Mouse (Mus musculus): ENCODE measurements around the gene Ccnyl1.
"Not testable (repeated sequence)": the region's sequence is repeated elsewhere in the genome, so short reads cannot be mapped to it uniquely, and the experiment has no call there.

Gene Ccnyl1

GRCm38 (mm10) chr1:64690213-64691013 lies at the start of gene Ccnyl1:
Ccnyl1 (plus strand) TSS chr1:64690455.
- DNase-seq (ENCODE audit: low read depth) = peak; percentile 98

- no peak for DNase-seq (ENCODE audit: low read depth)
These were observed 49.2 kb upstream of the Ccnyl1 start for GRCm38 (mm10) chr1:64641069-64641468.

GRCm38 (mm10) chr1:64642541-64642940 lies 47.7 kb upstream of the Ccnyl1 start:
- DNase-seq (ENCODE audit: low read depth) = not testable (repeated sequence)

- DNase-seq (ENCODE audit: low read depth) = no peak
These were observed 45.7 kb upstream of the Ccnyl1 start for GRCm38 (mm10) chr1:64644513-64644912.

- DNase-seq (ENCODE audit: low read depth) = no peak
These were observed 40.7 kb upstream of the Ccnyl1 start for GRCm38 (mm10) chr1:64649362-64650124.

- no peak for DNase-seq (ENCODE audit: low read depth)
These were observed 36.6 kb upstream of the Ccnyl1 start for GRCm38 (mm10) chr1:64653701-64654100.

- DNase-seq (ENCODE audit: low read depth) = no peak
These were observed 34.8 kb upstream of the Ccnyl1 start for GRCm38 (mm10) chr1:64655415-64655814.

GRCm38 (mm10) chr1:64656423-64657129 lies 33.7 kb upstream of the Ccnyl1 start:
- no peak for DNase-seq (ENCODE audit: low read depth)

GRCm38 (mm10) chr1:64658876-64659275 lies 31.4 kb upstream of the Ccnyl1 start:
- DNase-seq (ENCODE audit: low read depth) = no peak

GRCm38 (mm10) chr1:64667111-64667633 lies 23.1 kb upstream of the Ccnyl1 start:
- DNase-seq (ENCODE audit: low read depth) = no peak

GRCm38 (mm10) chr1:64669451-64669850 lies 20.8 kb upstream of the Ccnyl1 start:
- no peak for DNase-seq (ENCODE audit: low read depth)

- DNase-seq (ENCODE audit: low read depth) = no peak
These were observed 16.3 kb upstream of the Ccnyl1 start for GRCm38 (mm10) chr1:64673931-64674330.

GRCm38 (mm10) chr1:64676060-64676839 lies 14.0 kb upstream of the Ccnyl1 start:
- DNase-seq (ENCODE audit: low read depth) = no peak

GRCm38 (mm10) chr1:64681499-64681898 lies 8.8 kb upstream of the Ccnyl1 start:
- no peak for DNase-seq (ENCODE audit: low read depth)

GRCm38 (mm10) chr1:64683039-64683438 lies 7.2 kb upstream of the Ccnyl1 start:
- no peak for DNase-seq (ENCODE audit: low read depth)

- no peak for DNase-seq (ENCODE audit: low read depth)
These were observed 5.8 kb upstream of the Ccnyl1 start for GRCm38 (mm10) chr1:64684440-64684839.

- DNase-seq (ENCODE audit: low read depth) = peak; percentile 42
These were observed 2.2 kb upstream of the Ccnyl1 start for GRCm38 (mm10) chr1:64688046-64688445.

GRCm38 (mm10) chr1:64689561-64690212 lies 568 bp upstream of the Ccnyl1 start:
- DNase-seq (ENCODE audit: low read depth) = peak; percentile 11

GRCm38 (mm10) chr1:64691121-64691551 lies 881 bp downstream of the Ccnyl1 start:
- DNase-seq (ENCODE audit: low read depth) = no peak

GRCm38 (mm10) chr1:64691581-64691980 lies 1.3 kb downstream of the Ccnyl1 start:
- peak; percentile 43 for DNase-seq (ENCODE audit: low read depth)

GRCm38 (mm10) chr1:64695156-64695555 lies 4.9 kb downstream of the Ccnyl1 start:
- DNase-seq (ENCODE audit: low read depth) = no peak
